Mouse (Mus musculus): ENCODE data around the gene Tmem80. TPM values are rescaled to one million over a fixed set of nuclear protein-coding genes. Genes with fewer than 3 reads are reported as not detected.

Gene Tmem80
- polyA plus RNA-seq, 1 experiment from 2014 or later: 32.6 TPM

DNA sequence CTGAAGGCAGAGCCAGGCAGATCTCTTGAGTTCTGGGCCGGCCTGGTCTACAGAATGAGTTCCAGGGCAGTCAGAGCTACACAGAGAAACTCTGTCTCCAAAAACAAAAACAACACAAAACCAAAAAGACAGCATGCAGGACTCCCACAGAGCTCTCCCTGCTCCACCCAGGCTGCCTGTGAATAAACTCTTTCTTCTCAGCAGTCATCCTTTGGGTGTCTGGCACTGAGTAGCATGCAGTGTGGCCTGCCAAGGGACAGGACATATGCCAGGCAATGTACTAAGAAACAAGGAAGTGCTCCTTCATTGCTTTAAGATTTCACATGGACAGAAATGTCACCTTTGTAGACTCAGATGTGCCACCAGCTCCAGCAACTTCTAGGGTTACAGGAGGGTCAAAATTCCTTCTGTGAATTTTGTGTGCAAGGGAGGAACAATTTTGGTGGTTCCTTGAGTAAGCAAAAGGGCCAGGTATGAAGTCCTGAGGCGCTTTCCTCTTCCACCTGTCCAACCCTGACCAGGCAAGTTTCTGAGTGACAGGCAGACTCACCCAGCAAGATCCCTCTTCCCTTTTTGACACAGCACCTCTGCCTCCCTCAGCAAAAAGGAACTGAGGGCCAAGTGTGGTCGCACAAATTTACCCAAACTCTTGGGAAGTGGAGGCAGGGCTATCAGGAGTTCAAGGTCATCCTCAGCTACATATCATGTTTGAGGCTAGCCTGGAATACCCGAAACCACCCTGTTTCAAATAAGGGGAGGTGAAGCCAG lies 53.7 kb downstream of the Tmem80 start:
- H3K27me3 ChIP-seq (ENCODE audit: control insufficient read depth, insufficient read depth, low read length): no peaks in the 10 kb centered on the region
- no peak overlapping the region for H3K27ac ChIP-seq
- no peaks in the 10 kb centered on the region for H3K9me3 ChIP-seq (ENCODE audit: control insufficient read depth, low read length)
- no peak overlapping the region for H3K4me3 ChIP-seq (replicated peaks; ENCODE audit: low read length)
- 83% methylated on average over 4 of the region's 4 CpGs for WGBS
- no peak overlapping the region for H3K4me2 ChIP-seq (replicated peaks)
- H3K36me3 ChIP-seq (replicated peaks; ENCODE audit: control insufficient read depth, insufficient read depth): no peaks in the 10 kb centered on the region
- no peak for ATAC-seq (ENCODE audit: low FRiP score)
- H3K9ac ChIP-seq: no peak overlapping the region
- no peaks in the 10 kb centered on the region for H3K4me1 ChIP-seq (replicated peaks; ENCODE audit: control insufficient read depth, insufficient read depth, low read length)
- DNase-seq (ENCODE audit: low spot score): no peak

Other genes starting within 250 kb of the Tmem80 start
- gene Pkp3, start 249.5 kb upstream of the Tmem80 start, polyA plus RNA-seq (2014; fragmentation: Nextera tagmentation; extraction: Ambion mirVana): not detected in 2 replicates
- 2.5 and 3.1 TPM in 2 replicates for gene Sigirr, start 227.2 kb upstream of the Tmem80 start, polyA plus RNA-seq (2014; fragmentation: Nextera tagmentation; extraction: Ambion mirVana)
- 0.27 and 0.32 TPM in 2 replicates for gene Ano9, start 209.9 kb upstream of the Tmem80 start, polyA plus RNA-seq (2014; fragmentation: Nextera tagmentation; extraction: Ambion mirVana)
- gene Ptdss2, start 205.4 kb upstream of the Tmem80 start, polyA plus RNA-seq (2014; fragmentation: Nextera tagmentation; extraction: Ambion mirVana): 86.1 and 92.0 TPM in 2 replicates
- 53.5 and 56.1 TPM in 2 replicates for gene Rnh1, start 154.9 kb upstream of the Tmem80 start, polyA plus RNA-seq (2014; fragmentation: Nextera tagmentation; extraction: Ambion mirVana)
- gene Hras, start 133.7 kb upstream of the Tmem80 start, polyA plus RNA-seq (2014; fragmentation: Nextera tagmentation; extraction: Ambion mirVana): 168 and 187 TPM in 2 replicates
- gene Lrrc56, start 133.6 kb upstream of the Tmem80 start, polyA plus RNA-seq (2014; fragmentation: Nextera tagmentation; extraction: Ambion mirVana): 6.6 and 7.6 TPM in 2 replicates
- gene Lmntd2, start 113.7 kb upstream of the Tmem80 start, polyA plus RNA-seq (2014; fragmentation: Nextera tagmentation; extraction: Ambion mirVana): 0.20 and 0.66 TPM in 2 replicates
- gene Rassf7, start 111.9 kb upstream of the Tmem80 start, polyA plus RNA-seq (2014; fragmentation: Nextera tagmentation; extraction: Ambion mirVana): 20.2 and 23.5 TPM in 2 replicates
- gene Phrf1, start 99.0 kb upstream of the Tmem80 start, polyA plus RNA-seq (2014; fragmentation: Nextera tagmentation; extraction: Ambion mirVana): 61.8 and 63.5 TPM in 2 replicates
- gene Irf7, start 61.3 kb upstream of the Tmem80 start, polyA plus RNA-seq (2014; fragmentation: Nextera tagmentation; extraction: Ambion mirVana): 1.4 and 1.6 TPM in 2 replicates
- gene Cdhr5, start 51.0 kb upstream of the Tmem80 start, polyA plus RNA-seq (2014; fragmentation: Nextera tagmentation; extraction: Ambion mirVana): not detected in 2 replicates
- 3.2 and 4.1 TPM in 2 replicates for gene Sct, start 48.6 kb upstream of the Tmem80 start, polyA plus RNA-seq (2014; fragmentation: Nextera tagmentation; extraction: Ambion mirVana)
- 0.65 and 0.88 TPM in 2 replicates for gene Drd4, start 35.7 kb upstream of the Tmem80 start, polyA plus RNA-seq (2014; fragmentation: Nextera tagmentation; extraction: Ambion mirVana)
- gene Deaf1, start within 50 bp of the Tmem80 start, polyA plus RNA-seq (2014; fragmentation: Nextera tagmentation; extraction: Ambion mirVana): 187 TPM in 2 replicates
- 0.98 and 1.2 TPM in 2 replicates for gene Eps8l2, start 11.1 kb downstream of the Tmem80 start, polyA plus RNA-seq (2014; fragmentation: Nextera tagmentation; extraction: Ambion mirVana)
- 271 and 278 TPM in 2 replicates for gene Taldo1, start 64.5 kb downstream of the Tmem80 start, polyA plus RNA-seq (2014; fragmentation: Nextera tagmentation; extraction: Ambion mirVana)
- 36.9 and 43.4 TPM in 2 replicates for gene Gatd1, start 86.4 kb downstream of the Tmem80 start, polyA plus RNA-seq (2014; fragmentation: Nextera tagmentation; extraction: Ambion mirVana)
- 46.9 and 50.3 TPM in 2 replicates for gene Cend1, start 101.8 kb downstream of the Tmem80 start, polyA plus RNA-seq (2014; fragmentation: Nextera tagmentation; extraction: Ambion mirVana)
- 73.0 and 81.4 TPM in 2 replicates for gene Slc25a22, start 110.2 kb downstream of the Tmem80 start, polyA plus RNA-seq (2014; fragmentation: Nextera tagmentation; extraction: Ambion mirVana)
- gene Pidd1, start 116.3 kb downstream of the Tmem80 start, polyA plus RNA-seq (2014; fragmentation: Nextera tagmentation; extraction: Ambion mirVana): 3.1 and 4.2 TPM in 2 replicates
- gene Rplp2, start 119.6 kb downstream of the Tmem80 start, polyA plus RNA-seq (2014; fragmentation: Nextera tagmentation; extraction: Ambion mirVana): 669 and 782 TPM in 2 replicates
- 15.3 and 18.4 TPM in 2 replicates for gene Pnpla2, start 127.5 kb downstream of the Tmem80 start, polyA plus RNA-seq (2014; fragmentation: Nextera tagmentation; extraction: Ambion mirVana)
- 3.7 and 8.1 TPM in 2 replicates for gene Cracr2b, start 133.4 kb downstream of the Tmem80 start, polyA plus RNA-seq (2014; fragmentation: Nextera tagmentation; extraction: Ambion mirVana)
- 47.0 and 50.4 TPM in 2 replicates for gene Cd151, start 139.7 kb downstream of the Tmem80 start, polyA plus RNA-seq (2014; fragmentation: Nextera tagmentation; extraction: Ambion mirVana)
- gene Polr2l, start 147.4 kb downstream of the Tmem80 start, polyA plus RNA-seq (2014; fragmentation: Nextera tagmentation; extraction: Ambion mirVana): 81.9 and 93.0 TPM in 2 replicates
- 61.0 and 62.2 TPM in 2 replicates for gene Tspan4, start 147.5 kb downstream of the Tmem80 start, polyA plus RNA-seq (2014; fragmentation: Nextera tagmentation; extraction: Ambion mirVana)
- 45.5 and 47.8 TPM in 2 replicates for gene Chid1, start 212.1 kb downstream of the Tmem80 start, polyA plus RNA-seq (2014; fragmentation: Nextera tagmentation; extraction: Ambion mirVana)
- gene Ap2a2, start 234.4 kb downstream of the Tmem80 start, polyA plus RNA-seq (2014; fragmentation: Nextera tagmentation; extraction: Ambion mirVana): 104 TPM in 2 replicates